Mouse (Mus musculus) layer of hippocampus, postnatal 25 days (tissue): ENCODE results near the gene Pcsk6. TPM values are rescaled to one million over a fixed set of nuclear protein-coding genes. Genes with fewer than 3 reads are reported as not detected.

Experiments
- DNase-seq, 2 experiments: peaks; one replicate each; pipeline ENCODE4 v3.0.0; 2022; ENCODE audit warnings: mixed read lengths in 2 of 2, low spot score in 1 of 2; ENCODE audit errors: extremely low spot score in 1 of 2
- total RNA-seq, 2 experiments: library from RNA; stranded (reverse); gene quantifications; 2 replicates each; pipeline ENCODE4 v1.2.3; 2021

Pcsk6 gene
- total RNA-seq, 2 experiments from 2014 or later, result 13.7 to 16.4 TPM

GRCm38 (mm10) chr7:66098803-66099202, 237.3 kb downstream of the Pcsk6 start:
- DNase-seq, result no peak

Other genes starting within 250 kb of the Pcsk6 start
- gene Tarsl2, start 216.8 kb upstream of the Pcsk6 start, total RNA-seq, result 10 to 100 TPM; 36.2 to 36.7 TPM
- 10 to 100 TPM; 45.4 to 51.6 TPM for gene Tm2d3, start 170.6 kb upstream of the Pcsk6 start, total RNA-seq
- gene Gm45213, start 181.9 kb downstream of the Pcsk6 start, total RNA-seq, result not detected
- gene Snrpa1, start 197.3 kb downstream of the Pcsk6 start, total RNA-seq, result 10 to 100 TPM; 36.8 to 37.5 TPM
- 10 to 100 TPM; 54.0 to 56.2 TPM for gene Selenos, start 217.9 kb downstream of the Pcsk6 start, total RNA-seq
- 10 to 100 TPM; 17.6 to 18.3 TPM for gene Chsy1, start 247.8 kb downstream of the Pcsk6 start, total RNA-seq